Mouse (Mus musculus): ENCODE results near the gene Eif4a1.

GRCm38 (mm10) chr11:69711082-69711481, 38.9 kb upstream of the Eif4a1 start:
- TF ChIP-seq CTCF (IDR thresholded peaks at IDR 0.05; ENCODE audit: low read depth, low read length) (no peak), POLR2A (IDR thresholded peaks at IDR 0.05; ENCODE audit: borderline replicate concordance, low read depth, low read length) (no peak)

Measured in bone marrow macrophage, adult 2 months (primary cell).